Mouse (Mus musculus): Measurements from ENCODE around the gene Afap1l2. TPM values are rescaled to one million over a fixed set of nuclear protein-coding genes. Genes with fewer than 3 reads are reported as not detected.

Gene Afap1l2
- polyA plus RNA-seq, 1 experiment = 4.9 TPM

GRCm38 (mm10) chr19:56993763-56994162 lies 14.3 kb downstream of the Afap1l2 start:
- Histone ChIP-seq H3K4me1 (ENCODE audit: control insufficient read depth, insufficient read depth, low read length) (no peaks in the 10 kb centered on the region), H3K4me3 (replicated peaks; ENCODE audit: control insufficient read depth, low read depth, low read length) (no peak overlapping the region), H3K27ac (ENCODE audit: control insufficient read depth, insufficient read depth, low read depth, low read length, poor library complexity) (no peak overlapping the region)
- TF ChIP-seq CTCF (IDR thresholded peaks at IDR 0.05; ENCODE audit: control insufficient read depth, insufficient read depth, low read length) (no peak), POLR2A (IDR thresholded peaks at IDR 0.05; ENCODE audit: borderline replicate concordance, control insufficient read depth, low read depth, low read length) (no peak)
- WGBS = 74% methylated on average over 4 of the region's 4 CpGs

- TF ChIP-seq POLR2A (IDR thresholded peaks at IDR 0.05; ENCODE audit: borderline replicate concordance, control insufficient read depth, low read depth, low read length) (no peak), CTCF (IDR thresholded peaks at IDR 0.05; ENCODE audit: control insufficient read depth, insufficient read depth, low read length) (no peak)
- 47% methylated on average over 8 of the region's 8 CpGs for WGBS
Measured at GRCm38 (mm10) chr19:56992978-56993545, 15.0 kb downstream of the Afap1l2 start.

GRCm38 (mm10) chr19:56990367-56991111 lies 17.5 kb downstream of the Afap1l2 start:
- no peak overlapping the region for H3K4me3 ChIP-seq (replicated peaks; ENCODE audit: control insufficient read depth, low read depth, low read length)
- no peak for TF ChIP-seq CTCF (IDR thresholded peaks at IDR 0.05; ENCODE audit: control insufficient read depth, insufficient read depth, low read length)
- TF ChIP-seq POLR2A (IDR thresholded peaks at IDR 0.05; ENCODE audit: borderline replicate concordance, control insufficient read depth, low read depth, low read length) = no peak
- 78% methylated on average over 14 of the region's 14 CpGs for WGBS
- H3K4me1 ChIP-seq (ENCODE audit: control insufficient read depth, insufficient read depth, low read length) = no peaks in the 10 kb centered on the region
- H3K27ac ChIP-seq (ENCODE audit: control insufficient read depth, insufficient read depth, low read depth, low read length, poor library complexity) = no peak overlapping the region

More at GRCm38 (mm10) chr19:56992978-56993545, 15.0 kb downstream of the Afap1l2 start:
- H3K4me1 ChIP-seq (ENCODE audit: control insufficient read depth, insufficient read depth, low read length) = no peaks in the 10 kb centered on the region
- H3K27ac ChIP-seq (ENCODE audit: control insufficient read depth, insufficient read depth, low read depth, low read length, poor library complexity) = no peak overlapping the region
- H3K4me3 ChIP-seq (replicated peaks; ENCODE audit: control insufficient read depth, low read depth, low read length) = no peak overlapping the region

- H3K4me1 ChIP-seq (ENCODE audit: control insufficient read depth, insufficient read depth, low read length) = no peaks in the 10 kb centered on the region
- H3K27ac ChIP-seq (ENCODE audit: control insufficient read depth, insufficient read depth, low read depth, low read length, poor library complexity) = no peak overlapping the region
- WGBS = 91% methylated on average over 8 of the region's 8 CpGs
- no peak overlapping the region for H3K4me3 ChIP-seq (replicated peaks; ENCODE audit: control insufficient read depth, low read depth, low read length)
- TF ChIP-seq POLR2A (IDR thresholded peaks at IDR 0.05; ENCODE audit: borderline replicate concordance, control insufficient read depth, low read depth, low read length) = no peak
- no peak for TF ChIP-seq CTCF (IDR thresholded peaks at IDR 0.05; ENCODE audit: control insufficient read depth, insufficient read depth, low read length)
Measured at GRCm38 (mm10) chr19:56989171-56989570, 18.9 kb downstream of the Afap1l2 start.

GRCm38 (mm10) chr19:56984229-56984628 lies 23.8 kb downstream of the Afap1l2 start:
- Histone ChIP-seq H3K4me3 (replicated peaks; ENCODE audit: control insufficient read depth, low read depth, low read length) (no peak overlapping the region), H3K27ac (ENCODE audit: control insufficient read depth, insufficient read depth, low read depth, low read length, poor library complexity) (no peak overlapping the region), H3K4me1 (ENCODE audit: control insufficient read depth, insufficient read depth, low read length) (no peaks in the 10 kb centered on the region)
- 67% methylated on average over 4 of the region's 4 CpGs for WGBS
- TF ChIP-seq POLR2A (IDR thresholded peaks at IDR 0.05; ENCODE audit: borderline replicate concordance, control insufficient read depth, low read depth, low read length) (no peak), CTCF (IDR thresholded peaks at IDR 0.05; ENCODE audit: control insufficient read depth, insufficient read depth, low read length) (no peak)

GRCm38 (mm10) chr19:56983757-56984156 lies 24.3 kb downstream of the Afap1l2 start:
- H3K4me3 ChIP-seq (replicated peaks; ENCODE audit: control insufficient read depth, low read depth, low read length) = no peak overlapping the region
- no peak overlapping the region for H3K27ac ChIP-seq (ENCODE audit: control insufficient read depth, insufficient read depth, low read depth, low read length, poor library complexity)
- no peaks in the 10 kb centered on the region for H3K4me1 ChIP-seq (ENCODE audit: control insufficient read depth, insufficient read depth, low read length)
- WGBS = 65% methylated on average over 10 of the region's 10 CpGs
- TF ChIP-seq POLR2A (IDR thresholded peaks at IDR 0.05; ENCODE audit: borderline replicate concordance, control insufficient read depth, low read depth, low read length) = no peak
- no peak for TF ChIP-seq CTCF (IDR thresholded peaks at IDR 0.05; ENCODE audit: control insufficient read depth, insufficient read depth, low read length)

GRCm38 (mm10) chr19:56981760-56982159 lies 26.3 kb downstream of the Afap1l2 start:
- WGBS = 74% methylated on average over 9 of the region's 9 CpGs
- Histone ChIP-seq H3K4me1 (ENCODE audit: control insufficient read depth, insufficient read depth, low read length) (no peaks in the 10 kb centered on the region), H3K4me3 (replicated peaks; ENCODE audit: control insufficient read depth, low read depth, low read length) (no peak overlapping the region), H3K27ac (ENCODE audit: control insufficient read depth, insufficient read depth, low read depth, low read length, poor library complexity) (no peak overlapping the region)
- TF ChIP-seq CTCF (IDR thresholded peaks at IDR 0.05; ENCODE audit: control insufficient read depth, insufficient read depth, low read length) (no peak), POLR2A (IDR thresholded peaks at IDR 0.05; ENCODE audit: borderline replicate concordance, control insufficient read depth, low read depth, low read length) (no peak)

GRCm38 (mm10) chr19:56980803-56981202 lies 27.2 kb downstream of the Afap1l2 start:
- H3K4me3 ChIP-seq (replicated peaks; ENCODE audit: control insufficient read depth, low read depth, low read length) = no peak overlapping the region
- WGBS = 80% methylated on average over 2 of the region's 2 CpGs
- no peak overlapping the region for H3K27ac ChIP-seq (ENCODE audit: control insufficient read depth, insufficient read depth, low read depth, low read length, poor library complexity)
- H3K4me1 ChIP-seq (ENCODE audit: control insufficient read depth, insufficient read depth, low read length) = no peaks in the 10 kb centered on the region
- no peak for TF ChIP-seq CTCF (IDR thresholded peaks at IDR 0.05; ENCODE audit: control insufficient read depth, insufficient read depth, low read length)
- TF ChIP-seq POLR2A (IDR thresholded peaks at IDR 0.05; ENCODE audit: borderline replicate concordance, control insufficient read depth, low read depth, low read length) = no peak

Measured in bone marrow, adult 2 months (tissue).